Mouse (Mus musculus): Measurements from ENCODE around the gene Stat6. TPM values are rescaled to one million over a fixed set of nuclear protein-coding genes. Genes with fewer than 3 reads are reported as not detected.

Gene Stat6
- polyA plus RNA-seq, 1 experiment: 12.6 TPM

DNA sequence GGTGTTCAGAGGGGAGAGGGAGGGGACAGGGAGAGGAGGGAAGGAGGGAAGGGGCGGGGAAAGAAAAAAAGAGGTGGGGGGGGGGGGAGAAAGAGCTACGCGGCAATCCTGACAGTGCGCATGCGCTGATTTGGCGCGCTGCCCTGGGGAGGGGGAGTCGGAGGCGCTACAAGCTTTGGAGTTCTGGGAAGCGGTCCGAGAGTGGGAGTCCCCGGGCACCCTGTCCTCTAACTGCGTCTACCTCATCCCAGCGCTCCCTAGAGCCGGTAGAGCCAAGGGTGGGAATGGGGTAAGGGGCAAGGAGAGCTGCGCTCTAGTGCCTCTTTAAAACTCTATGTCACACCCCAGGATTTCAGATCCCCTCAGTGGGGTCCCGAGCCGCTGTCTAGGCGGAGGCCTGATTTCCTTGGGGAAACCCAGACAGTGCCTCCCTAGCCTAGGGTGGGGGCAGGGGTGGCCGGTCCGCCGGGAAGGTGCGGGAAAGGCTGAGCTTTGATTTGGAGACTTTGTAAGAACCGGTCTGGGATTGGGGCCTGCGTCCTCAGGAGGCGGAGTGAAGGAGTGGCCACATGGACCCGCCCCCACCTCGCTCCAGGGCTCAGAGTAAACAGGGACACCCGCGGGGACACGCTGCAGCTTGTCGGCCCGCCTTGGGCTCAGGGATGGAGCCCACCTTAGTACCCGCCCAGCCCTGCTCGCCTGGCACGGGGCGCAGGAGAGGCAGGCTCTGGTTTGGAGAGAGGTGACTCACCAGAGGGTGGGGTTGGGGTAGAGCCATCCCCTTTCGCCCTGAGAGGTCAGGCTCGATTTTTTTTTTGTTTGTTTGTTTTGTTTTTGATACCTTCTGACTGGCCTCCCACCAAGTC lies 21.4 kb upstream of the Stat6 start:
- Histone ChIP-seq H3K4me3 (ENCODE audit: insufficient read depth, low read length) (peak overlapping the region; percentile 73), H3K4me1 (ENCODE audit: control insufficient read depth, insufficient read depth, low read length) (peaks cover 6% of the 10 kb centered on the region; the same call in 1 of the 2 replicates), H3K27ac (ENCODE audit: insufficient read depth, low read length) (peak overlapping the region; percentile 95)
- TF ChIP-seq POLR2A (IDR thresholded peaks at IDR 0.05; ENCODE audit: extremely low read depth, insufficient read depth, low read length): peak; percentile 40
- no peak for TF ChIP-seq CTCF (IDR thresholded peaks at IDR 0.05; ENCODE audit: extremely low read depth, insufficient read depth, low read length)

DNA sequence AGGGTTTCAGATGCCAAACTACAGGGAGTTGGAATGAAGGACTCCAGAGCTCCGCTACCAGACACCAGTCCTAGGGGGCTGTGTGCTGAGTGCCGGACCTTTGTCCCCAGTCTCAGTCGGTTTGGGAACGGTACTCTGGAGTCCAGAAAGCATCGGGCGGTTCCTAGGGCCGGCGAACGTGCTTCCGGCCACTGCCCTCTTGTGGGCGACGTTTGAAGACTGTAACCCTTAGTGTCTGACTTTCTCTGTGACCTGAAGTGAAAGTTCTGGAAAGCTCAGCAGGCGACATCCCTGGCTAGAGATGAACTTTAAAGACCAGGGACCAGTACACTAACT lies 20.8 kb upstream of the Stat6 start:
- Histone ChIP-seq H3K4me1 (ENCODE audit: control insufficient read depth, insufficient read depth, low read length) (peaks cover 6% of the 10 kb centered on the region; the same call in 1 of the 2 replicates), H3K4me3 (ENCODE audit: insufficient read depth, low read length) (peak overlapping the region; percentile 73), H3K27ac (ENCODE audit: insufficient read depth, low read length) (peak overlapping the region; percentile 69)
- TF ChIP-seq POLR2A (IDR thresholded peaks at IDR 0.05; ENCODE audit: extremely low read depth, insufficient read depth, low read length): no peak
- peak; percentile 18; the same call in 1 of the 2 replicates for TF ChIP-seq CTCF (IDR thresholded peaks at IDR 0.05; ENCODE audit: extremely low read depth, insufficient read depth, low read length)

DNA sequence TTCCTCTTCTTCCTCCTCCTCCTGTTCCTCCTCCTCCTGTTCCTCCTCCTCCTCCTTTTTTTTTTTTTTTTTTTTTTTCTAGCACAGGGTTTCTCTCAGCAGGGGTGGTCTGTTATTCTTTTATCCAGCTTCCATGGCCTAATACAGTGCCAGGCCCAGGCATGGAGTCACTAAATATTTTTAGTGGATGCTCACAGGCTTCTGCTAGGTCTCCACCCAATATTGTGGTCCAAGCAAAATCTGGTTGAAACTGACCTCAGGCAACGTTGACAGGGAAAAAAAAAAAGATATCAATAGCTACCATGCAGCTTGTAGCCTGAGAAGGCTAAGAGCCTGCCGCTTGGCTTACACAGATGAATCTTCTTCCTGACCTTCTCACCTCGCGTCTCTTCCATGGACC lies 20.1 kb upstream of the Stat6 start:
- no peak overlapping the region for H3K27ac ChIP-seq (ENCODE audit: insufficient read depth, low read length)
- TF ChIP-seq CTCF (IDR thresholded peaks at IDR 0.05; ENCODE audit: extremely low read depth, insufficient read depth, low read length): no peak
- TF ChIP-seq POLR2A (IDR thresholded peaks at IDR 0.05; ENCODE audit: extremely low read depth, insufficient read depth, low read length): no peak
- H3K4me1 ChIP-seq (ENCODE audit: control insufficient read depth, insufficient read depth, low read length): peaks cover 3% of the 10 kb centered on the region; the same call in 1 of the 2 replicates
- H3K4me3 ChIP-seq (ENCODE audit: insufficient read depth, low read length): no peak overlapping the region

DNA sequence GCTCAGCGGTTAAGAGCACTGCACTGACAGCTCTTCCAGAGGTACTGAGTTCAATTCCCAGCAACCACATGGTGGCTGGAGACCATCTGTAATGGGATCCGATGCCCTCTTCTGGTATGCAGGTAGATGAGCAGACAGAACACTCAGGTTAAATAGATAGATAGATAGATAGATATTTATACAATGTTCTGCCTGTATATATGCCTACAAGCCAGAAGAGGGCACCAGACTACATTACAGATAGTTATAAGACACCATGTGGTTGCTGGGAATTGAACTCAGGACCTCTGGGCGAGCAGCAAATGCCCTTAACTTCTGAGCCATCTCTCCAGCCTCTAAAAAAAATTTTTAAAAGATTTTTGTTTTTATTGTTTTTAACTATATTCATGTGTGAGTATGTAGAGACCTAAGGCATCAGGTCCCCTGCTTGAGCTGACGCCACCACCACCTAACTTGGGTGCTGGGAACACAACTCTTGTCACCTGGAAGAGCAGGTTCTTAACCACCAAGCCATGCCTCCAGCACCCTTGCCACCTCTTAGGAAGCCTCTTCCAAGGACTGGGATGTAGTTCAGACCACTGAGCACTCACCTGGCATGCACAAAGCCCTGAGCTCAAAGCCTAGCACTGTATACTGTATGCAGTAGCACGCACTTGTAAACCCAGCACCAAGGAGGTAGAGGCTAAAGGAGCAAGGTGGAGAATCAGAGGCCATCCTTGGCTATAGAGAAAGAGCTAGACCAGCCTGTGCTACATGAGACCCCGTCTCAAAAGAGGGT lies 19.2 kb upstream of the Stat6 start:
- Histone ChIP-seq H3K27ac (ENCODE audit: insufficient read depth, low read length) (no peak overlapping the region), H3K4me3 (ENCODE audit: insufficient read depth, low read length) (no peak overlapping the region), H3K4me1 (ENCODE audit: control insufficient read depth, insufficient read depth, low read length) (no peaks in the 10 kb centered on the region)
- TF ChIP-seq POLR2A (IDR thresholded peaks at IDR 0.05; ENCODE audit: extremely low read depth, insufficient read depth, low read length): no peak
- no peak for TF ChIP-seq CTCF (IDR thresholded peaks at IDR 0.05; ENCODE audit: extremely low read depth, insufficient read depth, low read length)

DNA sequence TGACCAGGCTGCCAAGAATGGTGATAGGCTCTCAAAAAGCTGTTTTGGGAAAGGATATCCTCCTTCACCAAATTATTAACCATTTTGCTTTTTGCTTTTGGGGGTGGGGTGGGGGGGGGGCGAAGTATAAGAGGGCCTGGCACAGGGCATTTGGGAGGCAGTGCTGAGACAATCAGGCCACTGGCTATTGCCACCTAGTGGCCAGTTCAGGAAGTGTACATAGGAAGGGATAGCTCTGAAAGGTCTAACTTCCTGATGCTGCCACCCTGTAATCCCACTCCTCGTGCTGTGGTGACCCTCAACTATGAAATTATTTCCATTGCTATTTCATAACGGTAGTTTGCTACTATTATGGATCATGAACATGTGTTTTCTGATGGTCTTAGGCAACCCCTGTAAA lies 16.4 kb upstream of the Stat6 start:
- Histone ChIP-seq H3K4me1 (ENCODE audit: control insufficient read depth, insufficient read depth, low read length) (no peaks in the 10 kb centered on the region), H3K4me3 (ENCODE audit: insufficient read depth, low read length) (no peak overlapping the region), H3K27ac (ENCODE audit: insufficient read depth, low read length) (no peak overlapping the region)
- TF ChIP-seq CTCF (IDR thresholded peaks at IDR 0.05; ENCODE audit: extremely low read depth, insufficient read depth, low read length) (peak; percentile 51), POLR2A (IDR thresholded peaks at IDR 0.05; ENCODE audit: extremely low read depth, insufficient read depth, low read length) (no peak)

DNA sequence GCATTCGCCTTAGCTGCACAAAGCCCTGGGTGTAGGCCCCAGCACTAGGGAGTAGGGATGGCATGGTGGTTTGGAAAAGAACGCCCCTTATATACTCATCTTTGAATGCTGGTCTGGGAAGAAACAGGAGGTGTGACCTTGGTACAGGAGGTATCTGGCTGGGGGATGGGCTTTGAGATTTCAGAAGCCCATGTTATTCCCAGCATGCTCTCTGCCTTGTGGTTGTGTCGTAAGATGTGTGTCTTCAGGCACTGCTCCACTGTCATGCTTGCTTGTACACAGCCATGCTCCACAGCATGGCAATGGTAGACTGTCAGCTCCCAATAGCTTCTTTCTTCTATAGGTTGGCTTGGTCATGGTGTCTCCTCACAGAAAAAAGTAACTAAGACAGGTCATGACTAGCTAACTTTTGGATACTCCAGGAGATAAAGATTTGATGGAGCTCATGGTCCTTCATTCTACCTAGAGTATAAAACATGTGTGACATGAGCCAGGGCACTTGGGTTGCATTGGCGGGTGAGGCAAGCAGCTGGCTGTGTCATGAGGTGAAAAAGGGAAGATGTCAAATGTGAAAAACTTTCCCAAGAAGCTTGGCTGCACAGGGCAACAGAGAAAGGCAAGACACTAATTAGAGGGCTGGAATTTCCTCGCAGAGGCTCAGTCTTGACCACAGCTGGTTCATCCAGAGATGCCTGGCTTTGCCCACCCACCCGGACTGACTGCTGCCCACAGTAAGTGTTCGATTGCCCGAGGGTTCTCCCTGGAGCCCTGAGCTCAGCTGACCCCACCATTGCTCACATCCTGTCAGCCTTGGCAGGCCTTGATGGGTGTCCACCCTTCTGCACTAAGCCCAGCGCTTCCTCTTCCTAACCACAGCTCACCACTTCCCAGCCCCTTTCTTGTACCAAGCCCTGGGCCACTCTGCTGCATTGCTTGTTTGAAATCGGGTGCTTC lies 11.2 kb upstream of the Stat6 start:
- no peak for TF ChIP-seq POLR2A (IDR thresholded peaks at IDR 0.05; ENCODE audit: extremely low read depth, insufficient read depth, low read length)
- TF ChIP-seq CTCF (IDR thresholded peaks at IDR 0.05; ENCODE audit: extremely low read depth, insufficient read depth, low read length): no peak
- H3K27ac ChIP-seq (ENCODE audit: insufficient read depth, low read length): no peak overlapping the region

DNA sequence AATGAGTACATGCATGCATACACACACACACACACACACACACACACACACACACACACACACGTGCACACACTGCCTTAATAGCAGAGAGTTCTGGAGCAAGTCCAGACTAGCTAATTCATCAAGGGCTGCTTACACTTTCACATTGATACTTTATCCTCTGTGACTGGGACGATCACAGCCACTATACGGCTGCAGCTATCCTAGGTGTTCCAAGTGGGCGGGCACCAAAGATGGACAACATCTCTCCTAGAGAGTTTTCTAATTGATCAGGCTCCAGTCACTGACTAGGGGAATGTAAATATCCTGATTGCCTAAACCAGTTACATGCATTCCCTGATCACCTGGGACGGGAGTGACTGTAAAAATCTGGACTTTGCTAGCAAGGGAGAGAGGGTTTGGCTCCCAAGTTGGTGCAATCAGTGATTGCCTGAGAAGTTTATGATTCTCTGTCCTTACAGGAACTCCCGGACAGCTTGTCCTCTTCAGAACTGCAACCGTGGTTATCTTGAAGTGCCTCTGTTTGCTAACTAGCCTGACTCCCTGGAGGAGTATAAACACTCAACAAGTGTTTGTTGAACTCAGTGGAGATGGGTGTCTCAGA lies 10.0 kb upstream of the Stat6 start:
- Histone ChIP-seq H3K4me3 (ENCODE audit: insufficient read depth, low read length) (no peak overlapping the region), H3K4me1 (ENCODE audit: control insufficient read depth, insufficient read depth, low read length) (no peaks in the 10 kb centered on the region), H3K27ac (ENCODE audit: insufficient read depth, low read length) (no peak overlapping the region)
- TF ChIP-seq POLR2A (IDR thresholded peaks at IDR 0.05; ENCODE audit: extremely low read depth, insufficient read depth, low read length) (no peak), CTCF (IDR thresholded peaks at IDR 0.05; ENCODE audit: extremely low read depth, insufficient read depth, low read length) (no peak)

More for the DNA sequence above, 11.2 kb upstream of the Stat6 start:
- Histone ChIP-seq H3K4me1 (ENCODE audit: control insufficient read depth, insufficient read depth, low read length) (no peaks in the 10 kb centered on the region), H3K4me3 (ENCODE audit: insufficient read depth, low read length) (no peak overlapping the region)

DNA sequence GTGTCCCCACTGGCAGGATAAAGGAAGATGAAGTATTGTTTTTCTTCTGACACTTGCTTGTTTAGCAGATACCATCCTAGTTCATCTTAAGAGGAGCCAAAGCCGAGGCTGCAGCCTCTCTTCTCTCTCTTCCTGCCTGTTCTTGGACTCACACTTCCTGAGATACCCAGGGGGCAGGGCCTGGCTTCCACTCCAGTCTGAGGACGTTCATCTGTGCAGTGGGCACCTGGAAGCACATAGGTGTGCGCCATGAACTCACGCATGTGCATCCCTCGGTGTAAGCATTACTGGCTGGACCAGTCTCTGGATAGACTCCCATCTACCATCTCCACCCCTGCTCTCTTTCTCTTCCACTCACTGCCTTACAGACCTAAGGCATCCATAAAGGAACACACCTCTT lies 2.4 kb upstream of the Stat6 start:
- Histone ChIP-seq H3K27ac (ENCODE audit: insufficient read depth, low read length) (no peak overlapping the region), H3K4me3 (ENCODE audit: insufficient read depth, low read length) (no peak overlapping the region), H3K4me1 (ENCODE audit: control insufficient read depth, insufficient read depth, low read length) (no peaks in the 10 kb centered on the region)
- TF ChIP-seq CTCF (IDR thresholded peaks at IDR 0.05; ENCODE audit: extremely low read depth, insufficient read depth, low read length) (no peak), POLR2A (IDR thresholded peaks at IDR 0.05; ENCODE audit: extremely low read depth, insufficient read depth, low read length) (no peak)
